Mouse (Mus musculus) hindbrain, embryonic 10.5 days (tissue): ENCODE results near the gene Mcidas. TPM values are rescaled to one million over a fixed set of nuclear protein-coding genes. Genes with fewer than 3 reads are reported as not detected.
A peak's percentile ranks its signal among the peaks of the same experiment; 100 is the strongest.

Source experiments
- microRNA counts: library from miRNA; unstranded; fragments of <30 nt; microRNA quantifications from one replicate; lab custom pipeline; 2017
- polyA plus RNA-seq: library from polyadenylated mRNA; unstranded; fragments of >200 nt; fragmentation: Nextera tagmentation; extraction: Ambion mirVana; gene quantifications from 2 replicates; pipeline ENCODE4 v1.2.1, GENCODE M21; 2016

Gene Mcidas
- polyA plus RNA-seq, 1 experiment from 2014 or later: 3.6 TPM

MicroRNAs within 50 kb of the gene (microRNA counts, 519-probe panel; counts per million panel counts)
- 3,933 counts per million, percentile 88 among the panel's probes with 10 or more counts for microRNA mmu-miR-449a (lab: Ali Mortazavi, UCI)
- microRNA mmu-miR-449b (lab: Ali Mortazavi, UCI): 1,255 counts per million, percentile 77 among the panel's probes with 10 or more counts
- 1,255 counts per million, percentile 77 among the panel's probes with 10 or more counts for microRNA mmu-miR-449c (lab: Ali Mortazavi, UCI)

Other genes starting within 250 kb of the Mcidas start
- 22.6 and 25.5 TPM in 2 replicates for gene Plpp1, start 193.1 kb upstream of the Mcidas start, polyA plus RNA-seq
- gene Mtrex, start 66.4 kb upstream of the Mcidas start, polyA plus RNA-seq: 70.5 and 89.0 TPM in 2 replicates
- 26.3 and 32.8 TPM in 2 replicates for gene Dhx29, start 66.4 kb upstream of the Mcidas start, polyA plus RNA-seq
- gene Ccno, start 6.0 kb upstream of the Mcidas start, polyA plus RNA-seq: 4.3 and 4.9 TPM in 2 replicates
- gene Cdc20b, start 41.3 kb downstream of the Mcidas start, polyA plus RNA-seq: 1.7 and 1.9 TPM in 2 replicates
- 88.0 and 94.2 TPM in 2 replicates for gene Gpx8, start 52.6 kb downstream of the Mcidas start, polyA plus RNA-seq
- gene Gzma, start 107.1 kb downstream of the Mcidas start, polyA plus RNA-seq: not detected in 2 replicates
- gene Esm1, start 215.8 kb downstream of the Mcidas start, polyA plus RNA-seq: 1.7 and 2.2 TPM in 2 replicates
- not detected in 2 replicates for gene Gzmk, start 232.1 kb downstream of the Mcidas start, polyA plus RNA-seq